Mouse (Mus musculus): ENCODE results near the gene Tfpi. TPM values are rescaled to one million over a fixed set of nuclear protein-coding genes. Genes with fewer than 3 reads are reported as not detected.
"Not testable (repeated sequence)": the region's sequence is repeated elsewhere in the genome, so short reads cannot be mapped to it uniquely, and the experiment has no call there.

The Tfpi gene
- polyA plus RNA-seq, 1 experiment from 2014 or later: 14.3 TPM

DNA sequence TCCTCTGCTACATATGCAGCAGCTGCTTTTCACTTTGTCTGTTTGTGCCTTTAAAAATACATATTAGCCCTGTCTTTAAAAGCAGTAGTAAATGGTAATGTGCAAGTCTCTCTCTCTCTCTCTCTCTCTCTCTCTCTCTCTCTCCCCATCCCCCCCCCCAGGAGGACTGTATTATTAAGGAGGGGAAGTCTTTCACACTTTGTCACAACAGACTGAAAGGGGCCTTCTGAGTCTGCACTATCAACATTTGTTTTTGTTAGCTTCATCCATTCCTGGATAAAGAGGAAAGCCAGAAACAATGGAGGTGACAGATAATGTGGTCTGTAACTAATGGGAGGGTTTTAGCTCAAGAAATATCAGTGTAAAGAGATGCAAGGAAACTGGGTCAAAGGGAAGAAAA is 87.5 kb downstream of the Tfpi start:
- no peak overlapping the region for H3K4me3 ChIP-seq (ENCODE audit: low read depth, low read length)
- H3K4me1 ChIP-seq (ENCODE audit: control insufficient read depth, insufficient read depth, low read length): no peaks in the 10 kb centered on the region
- H3K9me3 ChIP-seq (replicated peaks; ENCODE audit: control insufficient read depth, low read length): no peaks in the 10 kb centered on the region
- no peaks in the 10 kb centered on the region for H3K36me3 ChIP-seq (ENCODE audit: control insufficient read depth, insufficient read depth, low read length)
- no peak for ATAC-seq
- no peak overlapping the region for H3K4me2 ChIP-seq (ENCODE audit: low read length)
- no peak overlapping the region for H3K27ac ChIP-seq (ENCODE audit: low read depth, low read length)
- H3K27me3 ChIP-seq (replicated peaks; ENCODE audit: control insufficient read depth, insufficient read depth, low read length): no peaks in the 10 kb centered on the region
- H3K9ac ChIP-seq (ENCODE audit: low read length): no peak overlapping the region
- no peak for DNase-seq (ENCODE audit: low spot score)

DNA sequence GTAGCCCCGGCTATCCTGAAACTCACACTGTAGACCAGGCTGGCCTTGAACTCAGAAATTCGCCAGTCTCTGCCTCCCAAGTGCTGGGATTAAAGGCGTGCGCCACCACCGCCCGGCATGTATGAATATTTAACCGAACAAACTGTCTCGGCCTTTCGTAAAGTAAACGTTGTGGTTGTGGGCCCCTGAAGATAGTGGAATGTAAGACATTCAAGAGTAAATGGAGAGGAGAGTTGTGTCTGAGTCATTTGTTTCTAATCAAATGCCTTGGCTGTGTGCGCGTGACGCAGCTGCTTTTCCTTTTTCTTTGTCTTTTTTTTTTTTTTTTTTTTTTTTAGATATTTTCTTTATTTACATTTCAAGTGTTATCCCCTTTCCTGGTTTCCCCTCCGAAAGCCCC is 88.0 kb downstream of the Tfpi start:
- not testable (repeated sequence) for H3K27me3 ChIP-seq (replicated peaks; ENCODE audit: control insufficient read depth, insufficient read depth, low read length); H3K36me3 ChIP-seq (ENCODE audit: control insufficient read depth, insufficient read depth, low read length); H3K4me2 ChIP-seq (ENCODE audit: low read length); DNase-seq (ENCODE audit: low spot score); ATAC-seq; H3K4me3 ChIP-seq (ENCODE audit: low read depth, low read length); H3K4me1 ChIP-seq (ENCODE audit: control insufficient read depth, insufficient read depth, low read length); H3K27ac ChIP-seq (ENCODE audit: low read depth, low read length); H3K9me3 ChIP-seq (replicated peaks; ENCODE audit: control insufficient read depth, low read length); H3K9ac ChIP-seq (ENCODE audit: low read length)
- 86% methylated on average over 14 of the region's 14 CpGs for WGBS

DNA sequence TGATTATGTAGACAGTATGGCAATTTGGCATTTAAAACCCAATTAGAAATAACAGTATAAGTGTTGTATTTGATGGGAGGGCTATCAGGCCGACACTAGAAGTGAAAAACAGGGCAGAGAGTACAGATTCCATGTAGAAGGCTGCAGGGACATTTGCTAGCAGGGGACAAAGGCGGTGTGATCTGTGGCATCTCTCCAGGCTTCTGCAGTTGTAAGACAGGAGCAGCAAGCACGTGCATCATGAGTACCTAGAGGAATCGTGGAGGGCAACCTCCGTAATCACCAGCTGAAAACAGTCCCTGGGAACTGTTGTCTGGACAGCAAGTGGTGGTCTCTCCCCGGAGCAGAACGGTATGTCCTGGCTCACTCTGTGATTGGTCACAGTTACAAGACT is 88.6 kb downstream of the Tfpi start:
- Histone ChIP-seq H3K4me3 (ENCODE audit: low read depth, low read length) (no peak overlapping the region), H3K4me2 (ENCODE audit: low read length) (no peak overlapping the region), H3K36me3 (ENCODE audit: control insufficient read depth, insufficient read depth, low read length) (no peaks in the 10 kb centered on the region), H3K27ac (ENCODE audit: low read depth, low read length) (no peak overlapping the region), H3K27me3 (replicated peaks; ENCODE audit: control insufficient read depth, insufficient read depth, low read length) (no peaks in the 10 kb centered on the region), H3K9me3 (replicated peaks; ENCODE audit: control insufficient read depth, low read length) (no peaks in the 10 kb centered on the region), H3K4me1 (ENCODE audit: control insufficient read depth, insufficient read depth, low read length) (no peaks in the 10 kb centered on the region), H3K9ac (ENCODE audit: low read length) (no peak overlapping the region)
- no peak for ATAC-seq
- DNase-seq (ENCODE audit: low spot score): no peak
- 79% methylated on average over 7 of the region's 7 CpGs for WGBS

DNA sequence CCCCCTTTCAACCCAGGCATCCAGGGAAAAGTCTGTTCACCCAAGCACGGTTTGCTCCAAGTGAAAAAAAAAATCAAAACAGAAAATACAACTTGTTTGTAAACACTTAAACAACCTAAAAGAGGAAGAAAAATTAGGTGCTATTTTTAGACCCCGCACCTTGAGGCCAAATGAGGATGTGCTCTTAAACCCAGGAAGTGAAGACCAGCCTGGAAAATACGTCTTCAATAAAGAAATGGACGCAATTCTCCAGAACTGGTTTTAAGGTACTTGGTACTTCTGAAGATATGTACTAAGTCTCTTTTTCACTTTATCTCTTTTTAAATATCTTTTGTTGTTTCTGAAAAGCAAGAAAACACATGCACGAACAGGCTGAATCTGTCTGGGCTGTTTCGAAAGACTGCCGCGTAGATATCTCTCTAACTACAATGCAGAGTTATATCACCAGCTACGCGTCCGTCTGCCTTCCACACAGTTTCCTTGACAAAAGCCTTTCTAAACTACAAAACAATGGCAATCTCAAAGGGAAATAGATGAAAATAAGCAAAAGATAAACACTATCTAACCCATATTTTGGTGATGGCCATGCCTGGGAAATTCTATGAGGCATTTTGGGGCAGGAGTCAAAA is 89.1 kb downstream of the Tfpi start:
- DNase-seq (ENCODE audit: low spot score): no peak
- 77% methylated on average over 11 of the region's 11 CpGs for WGBS

DNA sequence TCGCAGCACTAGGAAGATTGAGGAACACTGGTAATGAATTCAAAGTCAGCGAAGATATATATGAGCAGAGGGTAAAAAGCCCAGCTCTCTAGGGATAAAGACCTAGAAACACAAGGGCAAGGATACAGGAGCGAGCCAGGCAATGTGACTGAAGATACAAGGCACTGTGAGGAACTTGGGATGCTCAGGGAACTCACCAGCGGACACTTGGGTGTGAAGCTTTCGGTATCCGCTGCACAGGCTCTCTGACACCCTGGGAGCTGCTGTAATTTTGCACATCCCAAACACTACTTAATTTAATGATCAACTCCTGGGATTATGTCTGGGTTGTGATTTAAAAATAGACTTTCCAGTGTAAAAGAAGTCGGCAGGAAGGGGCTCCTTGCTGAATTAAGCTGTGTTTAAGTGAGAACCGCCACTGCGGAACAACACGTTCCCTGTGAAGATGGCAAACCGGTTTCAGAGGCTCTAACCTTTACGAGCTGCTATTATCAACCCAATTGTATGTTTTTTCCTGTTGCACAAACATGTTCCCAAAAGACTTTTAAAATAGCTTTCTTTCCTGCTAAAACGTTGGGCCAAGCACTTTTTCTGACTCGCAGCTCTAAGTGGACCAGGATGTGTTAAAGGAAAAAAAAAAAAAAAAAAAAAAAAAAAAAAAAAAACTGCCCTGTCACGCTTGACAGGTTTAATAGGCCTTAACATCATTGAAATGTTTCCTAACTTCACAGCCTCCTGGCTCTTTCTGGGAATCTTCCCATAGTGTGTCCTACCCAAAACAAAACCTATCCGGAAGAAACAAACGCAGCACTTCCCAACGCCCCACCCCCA is 89.8 kb downstream of the Tfpi start:
- Histone ChIP-seq H3K4me1 (ENCODE audit: control insufficient read depth, insufficient read depth, low read length) (no peaks in the 10 kb centered on the region), H3K9ac (ENCODE audit: low read length) (no peak overlapping the region), H3K9me3 (replicated peaks; ENCODE audit: control insufficient read depth, low read length) (no peaks in the 10 kb centered on the region), H3K4me2 (ENCODE audit: low read length) (0 out of 2 replicates have a peak overlapping the region, but pooled peaks have one; percentile 25), H3K27ac (ENCODE audit: low read depth, low read length) (no peak overlapping the region), H3K27me3 (replicated peaks; ENCODE audit: control insufficient read depth, insufficient read depth, low read length) (no peaks in the 10 kb centered on the region), H3K4me3 (ENCODE audit: low read depth, low read length) (no peak overlapping the region), H3K36me3 (ENCODE audit: control insufficient read depth, insufficient read depth, low read length) (no peaks in the 10 kb centered on the region)
- ATAC-seq (no peak), DNase-seq (ENCODE audit: low spot score) (no peak)
- WGBS: 52% methylated on average over 18 of the region's 18 CpGs

More for the DNA sequence above, 89.1 kb downstream of the Tfpi start:
- no peak for ATAC-seq
- Histone ChIP-seq H3K27ac (ENCODE audit: low read depth, low read length) (no peak overlapping the region), H3K36me3 (ENCODE audit: control insufficient read depth, insufficient read depth, low read length) (no peaks in the 10 kb centered on the region), H3K4me2 (ENCODE audit: low read length) (no peak overlapping the region), H3K9ac (ENCODE audit: low read length) (no peak overlapping the region), H3K4me3 (ENCODE audit: low read depth, low read length) (no peak overlapping the region), H3K27me3 (replicated peaks; ENCODE audit: control insufficient read depth, insufficient read depth, low read length) (no peaks in the 10 kb centered on the region), H3K9me3 (replicated peaks; ENCODE audit: control insufficient read depth, low read length) (no peaks in the 10 kb centered on the region), H3K4me1 (ENCODE audit: control insufficient read depth, insufficient read depth, low read length) (no peaks in the 10 kb centered on the region)

DNA sequence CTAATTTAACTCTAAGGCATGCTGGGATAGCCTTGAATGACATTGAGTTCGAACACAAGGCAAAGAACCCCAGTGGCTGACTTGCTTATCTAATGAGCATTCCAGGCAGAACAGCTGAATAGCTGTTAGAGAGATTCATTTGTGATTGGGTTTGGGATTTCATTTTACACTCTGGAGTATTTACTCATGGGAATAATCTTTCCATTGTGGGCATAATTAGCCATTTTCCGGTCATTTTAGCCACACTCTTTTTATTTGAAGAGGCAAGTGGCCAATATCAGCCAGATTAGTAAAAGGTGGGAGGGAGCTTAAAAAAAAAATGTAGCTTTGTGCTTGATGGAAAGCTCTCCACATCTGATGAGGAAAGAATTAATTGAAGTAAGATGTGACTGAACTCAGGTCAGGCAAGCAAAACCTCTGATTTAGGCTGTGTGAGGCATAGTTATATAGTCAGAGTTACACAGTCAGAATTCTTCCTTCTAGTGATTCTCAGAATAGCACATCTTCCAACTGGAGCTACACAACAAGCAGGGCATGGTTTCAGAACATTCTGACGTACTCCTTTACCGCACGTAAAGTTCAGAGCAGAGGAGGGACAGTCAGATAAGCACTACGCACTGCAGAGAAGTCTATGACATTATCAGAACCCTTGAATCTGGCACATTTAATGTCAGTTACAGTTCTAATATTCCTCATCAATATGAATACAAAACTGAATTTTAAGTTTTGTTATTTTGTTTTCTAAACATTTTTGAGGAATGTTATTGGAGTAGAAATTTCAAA is 91.5 kb downstream of the Tfpi start:
- WGBS: 60% methylated on average over 6 of the region's 6 CpGs
- DNase-seq (ENCODE audit: low spot score) (no peak), ATAC-seq (no peak)
- Histone ChIP-seq H3K27ac (ENCODE audit: low read depth, low read length) (no peak overlapping the region), H3K27me3 (replicated peaks; ENCODE audit: control insufficient read depth, insufficient read depth, low read length) (no peaks in the 10 kb centered on the region), H3K4me3 (ENCODE audit: low read depth, low read length) (no peak overlapping the region), H3K4me1 (ENCODE audit: control insufficient read depth, insufficient read depth, low read length) (no peaks in the 10 kb centered on the region), H3K9me3 (replicated peaks; ENCODE audit: control insufficient read depth, low read length) (no peaks in the 10 kb centered on the region), H3K36me3 (ENCODE audit: control insufficient read depth, insufficient read depth, low read length) (no peaks in the 10 kb centered on the region), H3K4me2 (ENCODE audit: low read length) (no peak overlapping the region), H3K9ac (ENCODE audit: low read length) (no peak overlapping the region)

DNA sequence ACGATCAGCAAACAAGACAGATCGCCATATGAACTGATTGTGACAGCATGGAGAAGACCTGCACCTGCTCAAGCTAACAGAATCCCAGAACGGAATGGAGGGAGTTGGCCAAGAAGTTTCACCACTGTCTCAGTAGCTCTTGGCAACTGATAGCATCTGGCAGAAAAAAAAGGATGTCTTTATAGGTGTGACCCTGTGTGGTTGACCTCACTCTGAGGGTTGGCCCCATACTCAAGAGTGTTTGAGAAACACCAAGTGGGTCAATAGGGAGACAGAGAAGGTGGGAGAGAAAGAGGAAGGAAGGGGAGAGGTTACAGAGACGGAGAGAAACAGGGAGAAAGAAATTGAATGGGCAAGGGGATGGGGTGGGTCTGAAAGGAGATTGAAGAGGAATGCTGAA is 92.7 kb downstream of the Tfpi start:
- no peak overlapping the region for H3K4me2 ChIP-seq (ENCODE audit: low read length)
- DNase-seq (ENCODE audit: low spot score) (no peak), ATAC-seq (no peak)
- 86% methylated on average over 4 of the region's 4 CpGs for WGBS
- H3K27me3 ChIP-seq (replicated peaks; ENCODE audit: control insufficient read depth, insufficient read depth, low read length): no peaks in the 10 kb centered on the region
- H3K36me3 ChIP-seq (ENCODE audit: control insufficient read depth, insufficient read depth, low read length): no peaks in the 10 kb centered on the region
- no peaks in the 10 kb centered on the region for H3K4me1 ChIP-seq (ENCODE audit: control insufficient read depth, insufficient read depth, low read length)
- no peak overlapping the region for H3K9ac ChIP-seq (ENCODE audit: low read length)
- H3K4me3 ChIP-seq (ENCODE audit: low read depth, low read length): no peak overlapping the region
- no peak overlapping the region for H3K27ac ChIP-seq (ENCODE audit: low read depth, low read length)
- no peaks in the 10 kb centered on the region for H3K9me3 ChIP-seq (replicated peaks; ENCODE audit: control insufficient read depth, low read length)

Data from forebrain, embryonic 14.5 days (tissue).